Mouse (Mus musculus) heart, embryonic 16.5 days (tissue): ENCODE data around the gene Macrod2. TPM values are rescaled to one million over a fixed set of nuclear protein-coding genes. Genes with fewer than 3 reads are reported as not detected.

Source experiments
- ATAC-seq: fragments of 200-750 bp; cut with Nextera tagmentation; replicated peaks from 2 replicates; pipeline ENCODE4 v1.8.0; 2017; ENCODE audit warnings: moderate number of reproducible peaks; ENCODE audit not compliant: insufficient read depth, low FRiP score; ENCODE audit errors: extremely low read depth
- H3K27ac ChIP-seq: fragments of 300-500 bp; sonication (generic); 2 replicates; pipeline ENCODE4 v1.5.1; 2014; ENCODE audit warnings: mild to moderate bottlenecking, low read length, control low read depth, moderate library complexity
- H3K27me3 ChIP-seq: fragments of 300-500 bp; sonication (generic); 2 replicates; pipeline ENCODE4 v1.6.1; 2014; ENCODE audit warnings: low read length, mixed read lengths; ENCODE audit not compliant: control insufficient read depth, insufficient read depth
- H3K36me3 ChIP-seq: fragments of 300-500 bp; sonication (generic); 2 replicates; pipeline ENCODE4 v1.6.1; 2014; ENCODE audit not compliant: control insufficient read depth, insufficient read depth
- H3K4me1 ChIP-seq: fragments of 300-500 bp; sonication (generic); 2 replicates; pipeline ENCODE4 v1.6.1; 2014; ENCODE audit warnings: low read length, mixed read lengths; ENCODE audit not compliant: control insufficient read depth, insufficient read depth
- H3K4me2 ChIP-seq: fragments of 300-500 bp; sonication (generic); 2 replicates; pipeline ENCODE4 v1.6.1; 2014; ENCODE audit warnings: low read depth, mild to moderate bottlenecking, control low read depth, low read length
- H3K4me3 ChIP-seq: fragments of 300-500 bp; sonication (generic); 2 replicates; pipeline ENCODE4 v1.5.1; 2014; ENCODE audit warnings: mild to moderate bottlenecking, control low read depth, low read length
- H3K9ac ChIP-seq: fragments of 300-500 bp; sonication (generic); 2 replicates; pipeline ENCODE4 v1.6.1; 2014; ENCODE audit warnings: low read length, control low read depth
- H3K9me3 ChIP-seq: fragments of 300-500 bp; sonication (generic); replicated peaks from 2 replicates; pipeline ENCODE4 v1.6.1; 2016; ENCODE audit warnings: low read length; ENCODE audit not compliant: control insufficient read depth
- WGBS: fragments of 180-500 bp; shearing (Covaris S2); extraction: QIAGEN DNeasy Blood & Tissue Kit; methylation state at CpG from one replicate; pipeline ENCODE4 v1.1.7; 2014; 5-methylcytosine and 5-hydroxymethylcytosine counted together
- polyA plus RNA-seq: library from polyadenylated mRNA; unstranded; fragments of >200 nt; fragmentation: Nextera tagmentation; extraction: Ambion mirVana; gene quantifications from 2 replicates; pipeline ENCODE4 v1.2.1, GENCODE M21; 2015

Gene Macrod2
- polyA plus RNA-seq, 1 experiment from 2014 or later, result 23.2 TPM

DNA sequence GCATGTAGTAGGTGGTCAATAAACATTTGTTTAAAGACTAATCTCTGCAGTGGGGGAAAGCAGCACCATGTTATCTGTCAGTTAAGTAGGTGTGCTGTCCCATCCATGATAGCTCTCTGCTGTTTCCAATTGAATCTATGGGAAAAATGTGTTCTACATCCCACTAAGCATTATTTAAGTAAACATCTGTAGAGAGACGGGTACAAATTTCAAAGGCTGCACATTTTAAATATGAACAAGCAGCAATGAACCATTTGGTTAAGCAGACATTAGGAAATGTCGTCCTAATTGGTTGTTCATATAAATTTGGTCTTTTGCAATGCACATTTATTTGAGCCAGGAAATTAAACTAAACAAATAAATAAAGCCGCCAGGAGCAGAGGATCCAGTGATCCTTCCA lies 1277.7 kb downstream of the Macrod2 start:
- Histone ChIP-seq H3K9me3 (no peaks in the 10 kb centered on the region), H3K4me1 (no peaks in the 10 kb centered on the region), H3K27ac (no peak overlapping the region), H3K36me3 (no peaks in the 10 kb centered on the region), H3K9ac (no peak overlapping the region), H3K4me3 (no peak overlapping the region), H3K27me3 (no peaks in the 10 kb centered on the region), H3K4me2 (no peak overlapping the region)
- WGBS, result 74% methylated on average over 3 of the region's 3 CpGs
- ATAC-seq, result no peak

DNA sequence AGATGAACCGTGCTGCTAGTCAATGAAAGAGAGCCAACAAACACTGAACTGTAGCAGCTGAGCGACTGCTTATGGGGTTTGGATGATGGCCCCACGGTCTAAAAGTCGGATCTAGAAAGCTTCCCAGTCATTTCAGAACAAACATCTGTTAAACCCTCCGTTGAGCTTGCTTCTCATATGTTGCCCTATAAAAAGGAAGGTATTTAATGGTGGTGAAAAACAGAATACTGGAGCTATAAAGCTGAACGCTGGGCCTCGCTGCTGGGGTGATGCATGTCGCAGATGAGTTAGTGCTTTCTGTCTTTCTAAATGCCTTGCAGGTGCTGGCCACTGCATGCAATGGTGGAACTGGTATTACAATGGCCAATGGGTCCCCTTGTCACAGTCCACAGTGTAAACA lies 1278.3 kb downstream of the Macrod2 start:
- Histone ChIP-seq H3K36me3 (no peaks in the 10 kb centered on the region), H3K27me3 (no peaks in the 10 kb centered on the region), H3K4me2 (no peak overlapping the region), H3K27ac (no peak overlapping the region), H3K9me3 (no peaks in the 10 kb centered on the region), H3K9ac (no peak overlapping the region), H3K4me1 (no peaks in the 10 kb centered on the region), H3K4me3 (no peak overlapping the region)
- WGBS, result 79% methylated on average over 8 of the region's 8 CpGs
- ATAC-seq, result no peak

DNA sequence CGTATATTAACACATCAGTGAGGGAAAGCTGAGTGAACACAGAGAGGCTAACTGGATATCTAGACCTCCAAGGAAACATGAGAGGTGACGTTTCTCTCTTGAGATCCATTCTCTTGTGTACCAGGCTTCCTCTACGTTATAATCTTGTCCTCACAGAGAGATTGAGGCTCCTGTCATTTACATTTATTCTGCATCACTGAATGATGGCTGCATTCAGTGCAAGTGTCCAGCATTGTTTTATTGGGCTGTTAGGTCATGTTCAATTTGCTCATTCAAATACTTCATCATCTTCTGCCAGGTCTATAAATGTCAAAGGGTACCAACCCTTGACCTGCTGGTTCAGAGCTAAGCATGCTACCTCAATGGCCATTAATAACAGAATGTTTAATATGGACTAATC lies 1302.4 kb downstream of the Macrod2 start:
- Histone ChIP-seq H3K27me3 (no peaks in the 10 kb centered on the region), H3K4me1 (peaks cover 6% of the 10 kb centered on the region), H3K27ac (no peak overlapping the region), H3K9ac (no peak overlapping the region), H3K4me3 (no peak overlapping the region), H3K36me3 (no peaks in the 10 kb centered on the region), H3K9me3 (peaks cover 3% of the 10 kb centered on the region; the same call in 1 of the 2 replicates), H3K4me2 (no peak overlapping the region)
- ATAC-seq, result no peak
- 55% methylated on average over 3 of the region's 3 CpGs for WGBS

DNA sequence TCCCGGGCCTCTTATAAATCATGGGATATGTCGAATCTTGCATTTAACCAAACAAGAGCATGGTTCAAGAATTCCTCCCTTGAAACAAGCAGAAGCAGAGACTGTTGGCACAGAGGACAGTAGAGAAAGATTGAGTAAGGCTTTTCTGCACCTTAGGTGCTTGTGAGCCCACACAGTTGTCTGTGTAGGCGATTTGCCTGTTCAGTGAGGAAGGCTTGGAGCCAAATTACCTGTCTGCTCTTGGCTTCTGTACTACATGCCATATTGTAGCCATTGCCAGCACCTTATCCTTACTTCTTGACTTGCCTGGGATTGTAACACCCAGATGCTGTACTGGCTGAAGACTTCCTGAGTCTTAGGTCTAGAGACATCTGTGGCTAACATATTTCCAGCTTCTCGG lies 1303.2 kb downstream of the Macrod2 start:
- Histone ChIP-seq H3K36me3 (no peaks in the 10 kb centered on the region), H3K9ac (no peak overlapping the region), H3K27me3 (no peaks in the 10 kb centered on the region), H3K9me3 (peaks cover 3% of the 10 kb centered on the region; the same call in 1 of the 2 replicates), H3K4me2 (no peak overlapping the region), H3K27ac (no peak overlapping the region), H3K4me3 (no peak overlapping the region), H3K4me1 (peaks cover 6% of the 10 kb centered on the region)
- no peak for ATAC-seq
- 70% methylated on average over 4 of the region's 4 CpGs for WGBS

DNA sequence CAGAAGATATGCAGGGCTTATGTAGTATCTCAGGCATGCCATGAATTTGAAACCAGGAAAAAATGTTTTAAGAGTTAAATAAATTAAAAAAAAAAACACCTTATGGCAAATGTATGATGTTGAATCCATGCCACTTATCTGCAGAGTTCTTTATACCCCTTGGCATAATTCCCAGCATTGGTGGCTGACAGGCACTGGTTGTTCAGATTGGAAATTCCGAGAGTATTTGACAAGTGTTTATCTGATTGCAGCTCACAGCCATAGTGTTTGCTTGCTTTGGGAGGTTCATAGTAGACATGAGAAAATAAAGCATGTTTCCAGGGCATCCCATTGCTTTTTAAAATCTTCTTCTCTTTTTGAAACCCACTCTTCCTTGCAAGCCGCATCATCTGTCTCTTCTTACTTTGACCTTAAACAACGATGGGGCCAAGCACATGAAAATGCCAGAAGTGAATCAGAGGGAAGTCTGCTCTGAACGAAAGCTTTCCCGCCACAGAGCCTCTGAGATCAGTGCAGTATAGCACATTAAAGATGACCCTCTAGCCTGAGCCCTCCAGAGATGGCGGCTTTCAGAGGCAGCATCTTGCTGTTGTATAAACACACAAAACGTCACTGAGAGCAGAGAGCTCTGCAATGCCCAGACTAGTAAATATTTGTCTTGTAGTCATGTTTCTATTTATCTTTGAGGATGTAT lies 1305.8 kb downstream of the Macrod2 start:
- no peak overlapping the region for H3K4me3 ChIP-seq
- no peak for ATAC-seq
- H3K9ac ChIP-seq, result no peak overlapping the region
- H3K4me2 ChIP-seq, result peak overlapping the region; percentile 16; the same call in 1 of the 2 replicates
- H3K27me3 ChIP-seq, result no peaks in the 10 kb centered on the region
- 42% methylated on average over 7 of the region's 7 CpGs for WGBS
- H3K27ac ChIP-seq, result no peak overlapping the region
- peaks cover 6% of the 10 kb centered on the region for H3K4me1 ChIP-seq
- H3K36me3 ChIP-seq, result no peaks in the 10 kb centered on the region
- H3K9me3 ChIP-seq, result no peaks in the 10 kb centered on the region

DNA sequence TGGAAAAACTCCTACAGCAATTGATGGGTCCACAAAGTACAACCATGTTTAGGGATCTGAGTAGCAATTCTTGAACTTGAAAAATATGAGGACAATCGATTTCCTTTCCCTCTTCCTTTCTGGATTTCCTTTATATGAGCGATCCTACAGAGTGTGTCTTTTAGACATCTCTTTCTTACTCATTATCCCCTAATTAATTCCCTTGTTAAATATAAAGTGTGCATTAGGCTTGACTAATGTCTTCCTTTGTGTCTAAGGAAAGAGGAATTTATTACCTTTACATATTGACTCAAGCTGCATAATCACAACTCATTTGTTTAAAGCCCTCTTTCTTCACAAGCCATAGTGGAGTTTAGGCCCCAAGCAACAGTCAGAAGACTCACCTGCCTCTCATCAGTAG lies 1316.7 kb downstream of the Macrod2 start:
- no peak overlapping the region for H3K27ac ChIP-seq
- 76% methylated on average over 2 of the region's 2 CpGs for WGBS
- H3K4me2 ChIP-seq, result no peak overlapping the region
- no peak overlapping the region for H3K9ac ChIP-seq
- H3K9me3 ChIP-seq, result no peaks in the 10 kb centered on the region
- H3K4me3 ChIP-seq, result no peak overlapping the region
- H3K4me1 ChIP-seq, result no peaks in the 10 kb centered on the region
- no peaks in the 10 kb centered on the region for H3K36me3 ChIP-seq
- no peak for ATAC-seq
- H3K27me3 ChIP-seq, result no peaks in the 10 kb centered on the region

DNA sequence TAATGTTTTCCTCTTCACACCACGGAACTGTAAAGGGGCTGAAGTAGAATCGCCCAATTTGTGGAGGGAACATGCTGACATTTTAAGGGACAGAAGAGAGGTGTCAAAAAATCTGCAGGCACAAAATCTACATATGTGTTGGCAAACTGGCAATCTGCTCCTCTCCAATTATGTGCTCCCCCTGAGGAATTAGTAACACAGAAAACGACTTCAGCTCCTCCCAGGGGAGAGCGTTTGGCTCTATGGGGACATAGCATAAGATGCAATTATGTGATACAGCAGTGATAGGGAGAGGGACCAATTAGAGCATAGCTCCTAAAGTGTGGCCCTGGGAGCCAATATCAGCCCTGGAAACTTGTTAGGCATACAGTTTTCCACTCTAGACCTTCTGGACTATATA lies 1317.2 kb downstream of the Macrod2 start:
- no peak overlapping the region for H3K27ac ChIP-seq
- H3K9ac ChIP-seq, result no peak overlapping the region
- H3K27me3 ChIP-seq, result no peaks in the 10 kb centered on the region
- no peaks in the 10 kb centered on the region for H3K9me3 ChIP-seq
- no peak overlapping the region for H3K4me3 ChIP-seq
- 80% methylated on average over 4 of the region's 4 CpGs for WGBS
- H3K4me1 ChIP-seq, result no peaks in the 10 kb centered on the region
- no peak for ATAC-seq
- no peaks in the 10 kb centered on the region for H3K36me3 ChIP-seq
- H3K4me2 ChIP-seq, result no peak overlapping the region

DNA sequence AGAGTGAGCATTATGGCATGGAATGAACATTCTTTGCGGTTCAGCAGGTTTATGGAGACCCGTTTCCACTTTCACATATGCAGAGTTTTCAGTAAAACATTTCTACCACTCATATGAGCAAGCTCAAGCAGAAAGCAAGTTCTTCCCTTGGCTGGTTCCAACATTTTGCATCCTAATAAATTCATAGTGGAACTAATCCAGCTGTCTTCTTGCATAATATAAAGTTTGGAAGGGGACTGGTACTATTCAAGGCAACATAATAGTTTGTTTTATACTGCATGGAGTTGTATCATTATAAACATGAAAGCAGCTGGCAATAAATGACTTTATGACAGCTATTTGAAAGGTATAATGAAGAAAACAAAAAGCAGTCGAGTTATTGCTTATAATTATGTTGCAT lies 1320.0 kb downstream of the Macrod2 start:
- Histone ChIP-seq H3K4me1 (no peaks in the 10 kb centered on the region), H3K27ac (no peak overlapping the region), H3K9me3 (no peaks in the 10 kb centered on the region), H3K4me3 (no peak overlapping the region), H3K9ac (no peak overlapping the region), H3K4me2 (no peak overlapping the region), H3K27me3 (no peaks in the 10 kb centered on the region), H3K36me3 (no peaks in the 10 kb centered on the region)
- ATAC-seq, result no peak
- 78% methylated on average over 3 of the region's 3 CpGs for WGBS

DNA sequence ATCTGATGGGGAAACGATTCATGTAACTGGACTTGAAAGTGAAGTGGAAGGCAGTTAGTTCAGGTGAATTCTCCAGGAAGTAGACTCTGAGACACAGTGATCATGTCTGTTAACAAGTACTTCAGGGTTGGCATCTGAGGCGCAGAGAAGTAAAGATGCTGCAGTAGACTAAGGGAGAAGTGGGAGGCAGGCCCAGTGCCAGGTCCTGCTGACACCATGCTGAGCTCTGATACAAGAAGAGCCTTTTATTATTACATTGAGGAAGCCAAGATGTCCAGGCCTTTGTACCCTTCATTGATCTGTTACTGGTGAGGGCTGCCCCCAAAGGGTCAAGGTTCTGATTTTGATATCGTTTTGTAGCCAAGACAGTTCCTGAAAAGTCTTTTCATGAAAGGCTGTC lies 1327.4 kb downstream of the Macrod2 start:
- no peak overlapping the region for H3K9ac ChIP-seq
- H3K27me3 ChIP-seq, result no peaks in the 10 kb centered on the region
- no peak for ATAC-seq
- H3K27ac ChIP-seq, result no peak overlapping the region
- no peaks in the 10 kb centered on the region for H3K4me1 ChIP-seq
- 86% methylated on average over 3 of the region's 3 CpGs for WGBS
- H3K36me3 ChIP-seq, result no peaks in the 10 kb centered on the region
- H3K4me3 ChIP-seq, result no peak overlapping the region
- H3K4me2 ChIP-seq, result no peak overlapping the region
- H3K9me3 ChIP-seq, result no peaks in the 10 kb centered on the region
